Mouse (Mus musculus) liver, embryonic 12.5 days (tissue): ENCODE data around the gene Gstm1. TPM values are rescaled to one million over a fixed set of nuclear protein-coding genes. Genes with fewer than 3 reads are reported as not detected.
A peak's percentile ranks its signal among the peaks of the same experiment; 100 is the strongest.

Experiments used
- ATAC-seq: fragments of 200-750 bp; cut with Nextera tagmentation; 2 replicates; pipeline ENCODE4 v1.8.0; 2017; ENCODE audit warnings: moderate number of reproducible peaks, mild to moderate bottlenecking, moderate library complexity
- H3K27ac ChIP-seq: fragments of 300-500 bp; sonication (generic); 2 replicates; pipeline ENCODE4 v1.5.1; 2016; ENCODE audit warnings: mild to moderate bottlenecking
- H3K27me3 ChIP-seq: fragments of 300-500 bp; sonication (generic); replicated peaks from 2 replicates; pipeline ENCODE4 v1.6.1; 2016; ENCODE audit warnings: mild to moderate bottlenecking, moderate library complexity
- H3K36me3 ChIP-seq: fragments of 300-500 bp; sonication (generic); 2 replicates; pipeline ENCODE4 v1.6.1; 2016; ENCODE audit warnings: mild to moderate bottlenecking, moderate library complexity
- H3K4me1 ChIP-seq: fragments of 300-500 bp; sonication (generic); 2 replicates; pipeline ENCODE4 v1.6.1; 2016
- H3K4me2 ChIP-seq: fragments of 300-500 bp; sonication (generic); 2 replicates; pipeline ENCODE4 v1.6.1; 2016; ENCODE audit warnings: mild to moderate bottlenecking, moderate library complexity
- H3K4me3 ChIP-seq: fragments of 300-500 bp; sonication (generic); 2 replicates; pipeline ENCODE4 v1.5.1; 2016; ENCODE audit warnings: mild to moderate bottlenecking, moderate library complexity
- H3K9ac ChIP-seq: fragments of 300-500 bp; sonication (generic); 2 replicates; pipeline ENCODE4 v1.6.1; 2016; ENCODE audit warnings: mild to moderate bottlenecking, moderate library complexity
- H3K9me3 ChIP-seq: fragments of 300-500 bp; sonication (generic); replicated peaks from 2 replicates; pipeline ENCODE4 v1.6.1; 2016; ENCODE audit warnings: mild to moderate bottlenecking, moderate library complexity
- WGBS: fragments of 180-500 bp; shearing (Covaris S2); methylation state at CpG from one replicate; pipeline ENCODE4 v1.1.7; 2016; ENCODE audit not compliant: insufficient replicate concordance; 5-methylcytosine and 5-hydroxymethylcytosine counted together
- polyA plus RNA-seq: library from polyadenylated mRNA; unstranded; fragments of >200 nt; fragmentation: Nextera tagmentation; extraction: Ambion mirVana; gene quantifications from 2 replicates; pipeline ENCODE4 v1.2.1, GENCODE M21; 2016

The Gstm1 gene
- 228 and 237 TPM in 2 replicates for polyA plus RNA-seq

DNA sequence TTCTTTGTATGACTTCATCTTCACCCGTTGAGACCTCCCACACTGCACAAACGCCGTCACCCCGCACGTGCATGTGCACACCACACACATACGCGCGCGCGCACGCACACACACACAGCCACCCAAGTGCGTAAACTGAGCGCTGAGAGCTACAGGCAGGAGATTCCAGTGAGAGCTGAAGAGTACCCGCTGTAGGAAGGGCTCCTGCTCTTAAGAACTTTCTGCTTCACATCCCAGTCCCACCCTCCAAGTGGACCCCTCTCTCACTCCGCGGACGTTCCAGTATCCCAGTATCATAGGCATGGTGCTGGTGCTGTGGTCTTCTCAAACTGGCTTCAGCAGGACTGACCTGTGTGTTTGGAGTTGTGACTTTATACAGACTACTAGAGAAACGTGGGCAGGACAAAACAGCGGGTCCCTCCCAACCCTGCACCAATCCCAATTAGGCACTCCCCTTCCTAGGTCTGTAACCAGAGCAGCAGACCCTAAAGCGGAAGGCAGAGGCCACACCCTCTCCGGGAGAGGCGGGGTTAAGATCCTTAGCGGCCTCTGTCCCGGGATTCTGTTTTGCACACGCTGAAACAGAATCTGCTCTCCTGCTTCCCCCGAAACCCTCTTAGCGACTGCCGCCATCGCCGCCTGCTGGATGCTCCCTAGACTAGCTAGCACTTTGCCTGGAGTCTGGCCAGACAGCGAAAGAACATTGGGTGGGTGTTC, at the start of gene Gstm1:
Gene Gstm1, minus strand, starts transcription at position 501 of the 717 bp plus-strand sequence.
- H3K9ac ChIP-seq, result peak within 1 kb of the TSS; percentile 32
- H3K4me2 ChIP-seq, result peak within 1 kb of the TSS; percentile 71
- H3K27me3 ChIP-seq, result peaks cover 10% of the 10 kb centered on the region; the same call in 1 of the 2 replicates
- H3K36me3 ChIP-seq, result no peaks in the 10 kb centered on the region
- peak within 1 kb of the TSS; percentile 70 for H3K27ac ChIP-seq
- H3K4me3 ChIP-seq, result peak within 1 kb of the TSS; percentile 46
- peak; percentile 91 for ATAC-seq
- no peaks in the 10 kb centered on the region for H3K9me3 ChIP-seq
- 1% methylated on average over 31 of the region's 31 CpGs for WGBS
- peaks cover 31% of the 10 kb centered on the region for H3K4me1 ChIP-seq

DNA sequence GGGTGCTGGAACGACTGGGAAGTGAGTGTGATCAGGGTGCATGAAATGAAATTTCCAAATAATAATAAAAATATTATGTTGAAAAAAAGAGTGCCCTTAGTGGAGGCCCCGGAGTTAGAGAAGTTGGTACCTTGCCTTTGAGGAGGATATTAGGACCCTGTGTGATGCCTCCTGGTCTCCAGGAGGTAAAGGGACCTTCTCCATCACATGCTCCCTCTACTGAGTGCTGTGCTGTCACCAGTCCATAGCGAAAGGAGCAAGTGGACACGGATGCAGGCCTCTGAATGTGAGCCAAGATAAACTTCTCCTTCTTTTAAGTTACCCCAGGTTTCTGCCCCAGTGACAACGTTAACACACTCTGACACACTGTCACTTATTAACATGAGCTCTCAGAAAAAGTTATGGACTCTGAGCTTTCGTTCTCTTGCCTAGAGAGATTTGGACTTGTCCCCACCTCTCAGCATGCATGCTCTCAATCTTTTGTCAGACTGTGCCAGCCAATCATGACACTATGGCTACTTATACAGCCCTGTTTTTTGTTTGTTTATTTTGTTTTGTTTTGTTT, 49.7 kb upstream of the Gstm1 start:
- no peak overlapping the region for H3K9ac ChIP-seq
- no peak overlapping the region for H3K4me2 ChIP-seq
- ATAC-seq, result no peak
- 64% methylated on average over 6 of the region's 6 CpGs for WGBS
- H3K4me1 ChIP-seq, result peaks cover 24% of the 10 kb centered on the region
- H3K27me3 ChIP-seq, result no peaks in the 10 kb centered on the region; the same call in 1 of the 2 replicates
- 0 out of 2 replicates have a peak overlapping the region, but pooled peaks have one; percentile 25 for H3K27ac ChIP-seq
- H3K4me3 ChIP-seq, result no peak overlapping the region
- peaks cover 9% of the 10 kb centered on the region for H3K36me3 ChIP-seq
- H3K9me3 ChIP-seq, result no peaks in the 10 kb centered on the region

DNA sequence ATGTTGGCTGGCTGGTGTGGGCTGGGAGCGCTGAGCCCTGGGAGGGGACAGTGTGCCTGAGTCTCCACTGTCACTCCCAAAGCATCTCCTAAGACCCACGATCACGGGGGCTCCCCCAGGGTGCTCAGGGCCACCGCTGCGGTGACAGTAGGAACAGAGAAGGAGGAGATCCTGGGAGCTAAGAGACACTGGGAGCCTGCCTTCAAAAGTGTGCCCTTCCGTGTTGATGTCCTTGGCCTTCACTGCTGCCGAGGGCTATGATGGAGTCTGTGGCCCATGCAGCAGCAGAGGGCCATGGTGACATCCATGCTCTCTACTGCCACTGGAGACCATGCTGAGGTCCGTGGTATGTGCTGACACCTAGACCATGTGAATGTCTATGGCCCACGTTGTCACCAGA, 47.8 kb upstream of the Gstm1 start:
- no peaks in the 10 kb centered on the region; the same call in 1 of the 2 replicates for H3K27me3 ChIP-seq
- H3K4me2 ChIP-seq, result no peak overlapping the region
- peaks cover 25% of the 10 kb centered on the region for H3K4me1 ChIP-seq
- no peak overlapping the region for H3K27ac ChIP-seq
- WGBS, result 76% methylated on average over 9 of the region's 9 CpGs
- no peaks in the 10 kb centered on the region for H3K9me3 ChIP-seq
- ATAC-seq, result no peak
- H3K36me3 ChIP-seq, result no peaks in the 10 kb centered on the region
- H3K9ac ChIP-seq, result no peak overlapping the region
- H3K4me3 ChIP-seq, result no peak overlapping the region

DNA sequence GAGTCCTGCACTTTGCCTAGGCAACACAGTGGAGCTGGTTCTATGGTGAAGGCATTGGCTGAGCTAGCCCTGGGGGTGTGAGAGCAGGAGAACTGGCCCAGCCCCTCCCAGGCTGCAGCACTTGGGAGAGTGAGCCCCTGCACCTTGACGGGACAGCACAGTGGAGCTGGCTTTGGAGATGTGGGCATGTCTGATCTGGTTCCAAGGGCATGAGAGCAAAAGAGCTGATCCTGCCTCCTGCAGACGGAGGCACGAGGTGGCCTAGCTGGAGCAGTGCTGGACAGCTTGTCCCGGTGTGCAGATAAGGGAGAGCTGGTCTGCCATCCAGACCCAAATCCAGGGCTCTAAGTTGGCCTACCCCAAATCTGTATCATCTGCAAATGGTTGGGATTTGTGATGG, 46.9 kb upstream of the Gstm1 start:
- Histone ChIP-seq H3K27me3 (no peaks in the 10 kb centered on the region; the same call in 1 of the 2 replicates), H3K4me1 (peaks cover 17% of the 10 kb centered on the region), H3K4me2 (no peak overlapping the region), H3K36me3 (no peaks in the 10 kb centered on the region), H3K9ac (no peak overlapping the region), H3K27ac (no peak overlapping the region), H3K4me3 (no peak overlapping the region), H3K9me3 (no peaks in the 10 kb centered on the region)
- ATAC-seq, result peak; percentile 9; the same call in 1 of the 2 replicates
- WGBS, result 76% methylated on average over 4 of the region's 4 CpGs

DNA sequence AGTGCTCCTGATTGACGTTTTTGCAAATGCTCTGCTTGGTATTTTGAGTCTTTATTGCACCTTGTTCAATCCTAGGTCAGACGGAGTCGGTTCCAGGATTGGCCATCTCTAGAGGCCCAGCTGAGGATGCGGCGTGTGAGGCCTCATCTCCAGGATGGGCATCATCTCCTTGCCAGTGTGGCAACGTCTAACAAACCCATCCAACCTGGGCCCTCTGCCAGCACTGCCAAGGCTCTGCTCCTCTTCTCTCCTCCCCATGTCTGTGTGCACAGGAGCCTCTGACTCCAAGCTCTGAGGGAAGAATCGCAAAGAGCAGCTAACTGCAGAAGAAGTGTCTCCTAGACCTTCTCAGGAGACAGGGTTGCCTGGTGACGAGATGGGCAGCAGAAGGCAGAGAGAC, 44.9 kb upstream of the Gstm1 start:
- H3K4me2 ChIP-seq, result no peak overlapping the region
- no peak overlapping the region for H3K27ac ChIP-seq
- no peak for ATAC-seq
- no peak overlapping the region for H3K4me3 ChIP-seq
- H3K9ac ChIP-seq, result no peak overlapping the region
- no peaks in the 10 kb centered on the region for H3K36me3 ChIP-seq
- WGBS, result 77% methylated on average over 8 of the region's 8 CpGs
- H3K27me3 ChIP-seq, result no peaks in the 10 kb centered on the region; the same call in 1 of the 2 replicates
- H3K9me3 ChIP-seq, result no peaks in the 10 kb centered on the region
- H3K4me1 ChIP-seq, result 0 out of 2 replicates have a peak, but pooled peaks cover 3% of the 10 kb centered on the region

DNA sequence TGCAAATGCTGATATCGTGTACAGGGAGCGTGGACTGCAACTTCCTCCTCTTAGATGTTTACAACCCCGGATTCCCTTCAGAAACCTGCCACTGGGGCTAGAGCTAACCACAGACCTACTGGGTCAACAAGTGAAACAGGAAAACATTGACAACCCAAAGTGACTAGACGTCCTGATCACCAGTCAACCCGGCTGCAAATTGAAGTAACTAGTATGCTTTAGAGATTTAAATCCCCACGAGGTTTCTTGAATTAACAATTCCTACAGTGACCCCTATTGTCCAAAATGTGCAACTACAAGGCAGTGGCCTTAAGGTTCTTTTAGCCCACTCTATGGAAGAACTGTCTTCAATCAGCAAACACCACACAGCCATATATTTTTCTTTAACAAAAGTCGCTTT, 43.6 kb upstream of the Gstm1 start:
- Histone ChIP-seq H3K4me3 (no peak overlapping the region), H3K4me2 (peak overlapping the region; percentile 33), H3K27ac (no peak overlapping the region), H3K4me1 (0 out of 2 replicates have a peak, but pooled peaks cover 3% of the 10 kb centered on the region), H3K9me3 (no peaks in the 10 kb centered on the region), H3K9ac (no peak overlapping the region), H3K27me3 (no peaks in the 10 kb centered on the region; the same call in 1 of the 2 replicates), H3K36me3 (no peaks in the 10 kb centered on the region)
- no peak for ATAC-seq
- 6% methylated on average over 7 of the region's 7 CpGs for WGBS

DNA sequence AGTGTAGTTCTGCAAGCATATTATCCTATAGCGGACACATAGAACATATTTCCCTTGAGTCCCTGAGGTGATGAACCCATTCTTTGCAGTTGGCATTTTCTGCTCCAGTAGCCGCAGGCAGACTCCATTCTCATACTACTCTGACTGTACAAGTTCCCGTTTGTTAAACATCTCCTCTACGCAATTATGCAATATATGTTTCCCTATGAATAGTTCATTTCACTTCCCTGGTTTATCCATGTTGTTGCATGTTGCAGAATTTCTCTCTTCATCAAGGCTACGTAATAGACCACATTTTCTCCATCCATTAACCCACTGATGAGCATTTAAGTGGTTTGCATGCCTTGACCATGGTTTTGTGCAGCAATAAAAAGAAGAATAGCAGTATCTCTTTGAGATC, 32.7 kb upstream of the Gstm1 start:
- no peak for ATAC-seq
- Histone ChIP-seq H3K27me3 (0 out of 2 replicates have a peak, but pooled peaks cover 2% of the 10 kb centered on the region), H3K9me3 (no peaks in the 10 kb centered on the region), H3K4me2 (no peak overlapping the region), H3K4me1 (peaks cover 13% of the 10 kb centered on the region), H3K27ac (no peak overlapping the region), H3K36me3 (no peaks in the 10 kb centered on the region), H3K9ac (no peak overlapping the region), H3K4me3 (no peak overlapping the region)
- 77% methylated on average over 5 of the region's 5 CpGs for WGBS

DNA sequence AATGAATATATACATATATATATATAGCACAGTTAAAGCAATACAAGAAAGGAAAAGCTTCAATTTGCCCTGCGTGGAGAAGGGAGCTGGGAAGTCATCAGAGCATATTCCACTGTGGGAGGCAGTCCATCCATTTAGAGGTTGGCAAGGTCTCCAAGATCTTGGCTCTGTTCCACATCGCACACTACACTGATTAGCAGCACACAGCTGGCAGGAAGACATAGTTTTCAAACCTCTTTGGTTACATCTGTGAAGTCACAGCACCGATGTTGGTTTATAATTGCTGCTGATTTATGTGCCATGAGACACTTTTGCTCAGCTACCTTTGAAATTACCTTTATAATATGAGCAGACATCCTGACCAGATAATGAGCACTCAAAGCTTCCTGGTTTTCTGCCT, 30.5 kb upstream of the Gstm1 start:
- 0 out of 2 replicates have a peak, but pooled peaks cover 2% of the 10 kb centered on the region for H3K27me3 ChIP-seq
- ATAC-seq, result no peak
- H3K4me2 ChIP-seq, result no peak overlapping the region
- H3K36me3 ChIP-seq, result no peaks in the 10 kb centered on the region
- WGBS, result 74% methylated on average over 3 of the region's 3 CpGs
- H3K4me3 ChIP-seq, result no peak overlapping the region
- no peak overlapping the region for H3K9ac ChIP-seq
- H3K4me1 ChIP-seq, result peaks cover 35% of the 10 kb centered on the region
- H3K9me3 ChIP-seq, result no peaks in the 10 kb centered on the region
- H3K27ac ChIP-seq, result no peak overlapping the region

DNA sequence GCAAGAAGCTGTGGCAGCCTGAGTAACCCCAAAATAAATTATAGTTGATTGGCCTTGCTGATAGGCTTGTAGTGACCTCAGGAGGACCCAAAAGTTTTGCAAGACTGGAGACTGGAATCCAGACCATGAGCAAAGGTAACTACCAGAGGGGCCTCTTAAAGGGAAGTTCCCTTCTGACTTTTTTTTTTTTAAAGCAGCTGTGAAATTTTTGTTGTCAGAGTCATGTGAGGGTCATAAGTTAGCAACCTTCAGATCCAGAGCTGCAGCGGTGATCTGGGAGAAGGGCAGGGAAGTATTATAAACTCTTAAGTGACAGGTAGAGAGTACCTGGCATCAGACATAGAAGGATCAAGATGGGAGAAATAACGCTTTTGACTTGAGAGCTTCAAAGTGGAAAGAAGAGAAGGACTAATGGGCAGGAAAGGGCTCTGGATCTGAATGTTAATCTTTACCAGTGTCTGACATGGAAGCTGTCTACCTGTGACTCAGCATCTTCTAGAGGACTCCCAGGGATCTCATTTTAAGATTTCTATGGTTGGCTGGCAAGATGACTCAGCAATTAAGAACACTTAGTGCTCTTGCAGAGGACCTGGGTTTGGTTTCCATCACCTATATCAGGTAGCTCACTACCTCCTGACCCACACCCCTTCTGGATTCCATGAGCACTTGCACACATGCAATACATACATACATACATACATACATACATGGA, 29.3 kb upstream of the Gstm1 start:
- peaks cover 37% of the 10 kb centered on the region for H3K4me1 ChIP-seq
- 0 out of 2 replicates have a peak, but pooled peaks cover 2% of the 10 kb centered on the region for H3K27me3 ChIP-seq
- no peak overlapping the region for H3K27ac ChIP-seq
- WGBS, result 68% methylated on average over 2 of the region's 2 CpGs
- no peak overlapping the region for H3K9ac ChIP-seq
- H3K4me3 ChIP-seq, result no peak overlapping the region
- H3K9me3 ChIP-seq, result no peaks in the 10 kb centered on the region
- H3K36me3 ChIP-seq, result no peaks in the 10 kb centered on the region
- no peak for ATAC-seq
- no peak overlapping the region for H3K4me2 ChIP-seq

DNA sequence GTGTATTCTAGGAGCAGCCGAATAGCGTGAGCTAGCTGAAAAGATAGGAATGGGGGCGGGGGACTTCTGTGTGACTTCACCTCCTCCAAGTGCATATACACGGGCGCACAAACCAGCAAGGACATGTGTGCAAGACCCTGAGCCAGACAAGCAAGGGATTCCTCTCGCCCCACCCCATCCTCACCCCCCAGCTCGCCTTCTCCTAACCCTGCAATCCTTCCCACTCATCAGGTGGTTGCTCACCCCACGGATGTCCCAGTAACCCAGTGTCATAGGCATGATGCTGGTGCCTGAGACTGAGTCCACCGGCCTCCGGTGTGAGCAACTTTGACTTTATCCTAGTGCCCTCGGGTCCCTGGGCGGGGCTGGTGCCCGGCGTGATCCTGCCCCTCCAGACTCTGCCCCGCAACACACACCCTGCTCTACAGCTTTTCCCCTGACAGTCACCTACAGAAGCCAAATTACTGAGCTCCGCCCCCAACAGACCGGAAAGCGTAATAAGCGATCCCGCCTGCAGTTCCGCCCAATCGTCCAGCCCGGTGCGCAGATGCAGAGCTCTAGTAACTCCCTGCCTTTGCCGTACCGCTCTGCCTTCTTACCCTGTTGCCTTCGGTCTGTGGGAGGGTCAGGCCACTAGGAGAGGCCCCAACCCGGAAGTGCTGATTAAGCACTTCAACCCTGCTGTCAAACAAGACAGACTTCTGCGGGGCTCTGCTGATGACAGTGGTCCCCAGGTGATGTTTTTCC, 26.8 kb upstream of the Gstm1 start, which contains the start of gene Gstm4:
Gene Gstm4, minus strand, starts transcription at position 501 of the 747 bp plus-strand sequence.
- Histone ChIP-seq H3K9ac (peak within 1 kb of the TSS; percentile 73), H3K4me3 (peak within 1 kb of the TSS; percentile 66), H3K36me3 (no peaks in the 10 kb centered on the region), H3K27me3 (no peaks in the 10 kb centered on the region), H3K9me3 (no peaks in the 10 kb centered on the region), H3K4me2 (peak within 1 kb of the TSS; percentile 94), H3K27ac (peak within 1 kb of the TSS; percentile 86), H3K4me1 (peaks cover 46% of the 10 kb centered on the region)
- ATAC-seq, result peak; percentile 96
- WGBS, result 3% methylated on average over 29 of the region's 29 CpGs

DNA sequence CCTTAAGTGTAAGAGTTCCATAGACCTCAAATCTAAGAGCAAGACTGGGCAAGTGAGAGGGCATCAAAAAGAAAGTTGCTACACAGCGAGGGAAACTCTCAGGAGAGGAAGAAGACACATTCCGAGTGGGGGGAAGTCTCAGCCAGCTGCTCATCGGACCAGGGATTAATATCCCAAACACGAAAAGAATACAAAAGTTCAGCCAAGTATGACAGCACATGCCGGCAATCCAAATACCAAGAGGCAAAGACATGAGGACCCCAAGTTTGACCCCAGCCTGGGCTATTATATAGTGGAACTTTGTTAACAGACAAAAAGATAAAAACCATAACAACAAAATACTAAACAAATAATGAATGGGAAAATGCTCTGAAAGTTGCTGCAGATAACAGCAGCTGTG, 15.4 kb upstream of the Gstm1 start:
- H3K9ac ChIP-seq, result no peak overlapping the region
- no peaks in the 10 kb centered on the region for H3K36me3 ChIP-seq
- H3K4me1 ChIP-seq, result no peaks in the 10 kb centered on the region
- H3K27me3 ChIP-seq, result no peaks in the 10 kb centered on the region; the same call in 1 of the 2 replicates
- no peak overlapping the region for H3K4me3 ChIP-seq
- 70% methylated on average over 5 of the region's 5 CpGs for WGBS
- H3K27ac ChIP-seq, result no peak overlapping the region
- ATAC-seq, result no peak
- H3K4me2 ChIP-seq, result no peak overlapping the region
- no peaks in the 10 kb centered on the region for H3K9me3 ChIP-seq
